Mouse (Mus musculus) liver, adult 2 months (tissue): ENCODE data around the gene Rab5if. TPM values are rescaled to one million over a fixed set of nuclear protein-coding genes. Genes with fewer than 3 reads are reported as not detected.

Experiments
- DNase-seq: peaks from one replicate; pipeline ENCODE4 v3.0.0-alpha.2; 2011; ENCODE audit warnings: low read depth, low spot score; ENCODE audit errors: extremely low read depth
- H3K27ac ChIP-seq: fragments of 200-500 bp; replicated peaks from 2 replicates; pipeline ENCODE4 v1.5.1; 2012; ENCODE audit warnings: low read depth, mild to moderate bottlenecking, control low read depth, inconsistent platforms, low read length; ENCODE audit not compliant: insufficient read depth
- H3K27me3 ChIP-seq: fragments of 200-500 bp; 2 replicates; pipeline ENCODE4 v1.6.1; 2012; ENCODE audit warnings: mild to moderate bottlenecking, moderate library complexity, low read length, inconsistent platforms; ENCODE audit not compliant: control insufficient read depth, insufficient read depth
- H3K36me3 ChIP-seq: fragments of 200-500 bp; 2 replicates; pipeline ENCODE4 v1.6.1; 2012; ENCODE audit warnings: low read length, inconsistent platforms; ENCODE audit not compliant: control insufficient read depth, insufficient read depth
- H3K4me1 ChIP-seq: fragments of 200-500 bp; 2 replicates; pipeline ENCODE4 v1.6.1; 2011; ENCODE audit warnings: low read length; ENCODE audit not compliant: control insufficient read depth, insufficient read depth
- H3K4me3 ChIP-seq: fragments of 200-500 bp; 2 replicates; pipeline ENCODE4 v1.5.1; 2011; ENCODE audit warnings: low read depth, mild to moderate bottlenecking, control low read depth, low read length, moderate library complexity; ENCODE audit not compliant: insufficient read depth
- H3K79me2 ChIP-seq: fragments of 200-500 bp; 2 replicates; pipeline ENCODE4 v1.6.1; 2012; ENCODE audit warnings: inconsistent platforms, mild to moderate bottlenecking, low read length, moderate library complexity; ENCODE audit not compliant: control insufficient read depth, insufficient read depth
- H3K9ac ChIP-seq: fragments of 200-500 bp; 2 replicates; pipeline ENCODE4 v1.6.1; 2012; ENCODE audit warnings: low read depth, mild to moderate bottlenecking, control low read depth, inconsistent platforms, low read length
- CTCF ChIP-seq: fragments of 200-500 bp; IDR thresholded peaks from 2 replicates; pipeline ENCODE4 v1.5.1; 2011; ENCODE audit warnings: low read depth, low read length, control low read depth
- POLR2A ChIP-seq: fragments of 200-500 bp; IDR thresholded peaks from 2 replicates; pipeline ENCODE4 v1.6.1; 2011; ENCODE audit warnings: low read length, control low read depth; ENCODE audit not compliant: insufficient read depth; ENCODE audit errors: extremely low read depth
- WGBS: fragments of 180-500 bp; shearing (Covaris S2); methylation state at CpG from one replicate; pipeline ENCODE4 v1.1.7; 2018; 5-methylcytosine and 5-hydroxymethylcytosine counted together
- polyA plus RNA-seq: library from polyadenylated mRNA; depleted of rRNA; stranded (reverse); fragments of >200 nt; gene quantifications from 2 replicates; pipeline ENCODE4 v1.2.3, GENCODE M21; 2012
- total RNA-seq: library from RNA; depleted of rRNA; stranded (reverse); fragments of >200 nt; gene quantifications from 2 replicates; pipeline ENCODE4 v1.2.3, GENCODE M21; 2014

Gene Rab5if
- total and polyA plus RNA-seq, 2 experiments, result 122 to 149 TPM

DNA sequence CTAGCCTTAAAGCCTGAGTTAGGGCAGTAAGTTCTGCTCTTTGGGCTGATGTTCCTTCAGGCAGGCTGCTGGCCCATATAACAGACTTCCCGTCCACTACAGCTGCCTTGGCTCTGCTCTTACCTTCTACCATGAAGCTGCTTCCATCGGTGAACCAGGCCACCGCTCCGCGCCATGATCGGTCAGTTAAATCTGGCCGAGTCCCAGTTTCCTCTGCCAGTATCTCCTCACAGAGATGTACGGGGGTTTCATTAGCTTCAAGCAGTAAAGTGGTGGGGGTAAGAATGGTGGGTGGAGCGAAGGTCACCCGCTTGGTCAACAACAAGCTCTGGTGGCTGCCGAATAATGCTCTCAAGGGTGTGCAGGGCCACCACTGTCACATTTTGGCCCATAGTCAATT lies 28.6 kb upstream of the Rab5if start:
- Histone ChIP-seq H3K4me1 (no peaks in the 10 kb centered on the region), H3K79me2 (no peaks in the 10 kb centered on the region), H3K27ac (no peak overlapping the region), H3K9ac (no peak overlapping the region), H3K4me3 (no peak overlapping the region), H3K36me3 (no peaks in the 10 kb centered on the region), H3K27me3 (no peaks in the 10 kb centered on the region)
- no peak for TF ChIP-seq POLR2A
- TF ChIP-seq CTCF, result no peak
- no peak for DNase-seq
- WGBS, result 93% methylated on average over 11 of the region's 11 CpGs

DNA sequence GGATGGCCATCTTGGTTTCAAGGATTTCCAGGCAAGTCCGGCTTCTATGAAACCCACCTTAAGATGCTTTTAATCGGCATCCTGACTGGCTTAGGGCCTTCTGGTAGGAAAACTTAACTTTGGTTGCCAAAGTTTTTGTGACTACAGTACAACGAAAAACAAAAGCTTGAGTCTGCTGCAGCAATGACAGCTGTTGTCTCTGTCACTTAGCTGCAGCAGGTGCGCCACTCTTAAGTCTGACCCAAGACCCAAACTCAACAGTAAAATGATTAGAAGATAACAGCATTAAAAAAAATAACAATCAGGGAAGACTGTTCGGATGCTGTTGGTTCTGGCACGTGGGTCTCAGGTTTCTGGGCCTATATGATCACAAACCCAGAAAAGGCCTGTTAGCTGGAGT lies 24.1 kb upstream of the Rab5if start:
- DNase-seq, result no peak
- Histone ChIP-seq H3K9ac (no peak overlapping the region), H3K27ac (no peak overlapping the region), H3K4me3 (no peak overlapping the region), H3K79me2 (no peaks in the 10 kb centered on the region), H3K36me3 (no peaks in the 10 kb centered on the region), H3K4me1 (peaks cover 2% of the 10 kb centered on the region), H3K27me3 (peaks cover 11% of the 10 kb centered on the region)
- 83% methylated on average over 6 of the region's 6 CpGs for WGBS
- TF ChIP-seq POLR2A (no peak), CTCF (no peak)

DNA sequence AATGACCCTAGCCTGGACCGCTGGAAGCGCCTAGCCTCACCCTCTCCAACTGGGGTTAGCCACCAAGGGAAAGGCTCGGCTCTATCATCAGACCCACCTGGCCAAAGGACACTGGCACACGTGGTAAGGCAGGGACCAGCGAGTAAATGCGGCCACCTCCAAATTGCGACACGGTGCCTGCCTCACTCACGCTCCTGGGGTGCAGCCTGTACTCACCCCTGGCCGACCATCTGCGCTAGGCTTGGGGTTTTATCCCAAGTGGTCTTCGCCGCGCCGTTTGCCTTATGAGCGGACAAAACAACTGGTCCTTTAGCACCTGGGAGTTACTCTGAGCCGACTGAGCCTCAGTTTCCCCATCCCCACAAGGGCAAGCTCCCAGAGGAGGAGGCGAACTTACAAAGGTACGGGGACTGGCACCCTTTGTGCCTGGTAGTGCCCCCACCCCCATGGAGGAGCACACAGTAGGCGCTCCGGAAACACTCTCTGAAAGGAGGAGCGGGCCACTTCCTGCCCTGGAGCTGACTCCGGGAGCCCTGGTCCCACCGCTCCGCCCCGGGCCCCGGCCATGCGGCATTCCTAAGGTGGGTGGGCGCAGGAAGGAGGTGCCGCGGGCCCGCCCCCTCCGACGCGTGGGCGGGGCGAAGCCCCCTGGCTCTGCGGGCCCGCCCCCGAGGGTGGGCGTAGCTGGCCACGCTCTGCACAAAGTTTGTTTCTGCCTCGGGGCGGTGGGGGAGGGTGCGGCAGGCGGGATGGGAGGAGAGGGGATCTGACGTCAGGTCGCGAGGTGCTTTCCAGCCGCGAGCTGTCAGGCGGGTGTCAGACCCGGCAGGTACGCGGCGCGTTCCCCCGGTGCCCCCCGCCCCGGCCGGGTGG lies 23.4 kb upstream of the Rab5if start, which contains the start of gene Tgif2:
TSS of gene Tgif2 (plus strand) at position 689 of the 873 bp plus-strand sequence.
- H3K27ac ChIP-seq, result no peak within 1 kb of the TSS
- peaks cover 2% of the 10 kb centered on the region for H3K4me1 ChIP-seq
- peak within 1 kb of the TSS; percentile 54 for H3K4me3 ChIP-seq
- 15% methylated on average over 58 of the region's 61 CpGs for WGBS
- peak within 1 kb of the TSS; percentile 67 for H3K9ac ChIP-seq
- no peaks in the 10 kb centered on the region for H3K36me3 ChIP-seq
- no peaks in the 10 kb centered on the region for H3K79me2 ChIP-seq
- no peak for DNase-seq
- peaks cover 11% of the 10 kb centered on the region for H3K27me3 ChIP-seq
- TF ChIP-seq POLR2A (no peak), CTCF (no peak)

DNA sequence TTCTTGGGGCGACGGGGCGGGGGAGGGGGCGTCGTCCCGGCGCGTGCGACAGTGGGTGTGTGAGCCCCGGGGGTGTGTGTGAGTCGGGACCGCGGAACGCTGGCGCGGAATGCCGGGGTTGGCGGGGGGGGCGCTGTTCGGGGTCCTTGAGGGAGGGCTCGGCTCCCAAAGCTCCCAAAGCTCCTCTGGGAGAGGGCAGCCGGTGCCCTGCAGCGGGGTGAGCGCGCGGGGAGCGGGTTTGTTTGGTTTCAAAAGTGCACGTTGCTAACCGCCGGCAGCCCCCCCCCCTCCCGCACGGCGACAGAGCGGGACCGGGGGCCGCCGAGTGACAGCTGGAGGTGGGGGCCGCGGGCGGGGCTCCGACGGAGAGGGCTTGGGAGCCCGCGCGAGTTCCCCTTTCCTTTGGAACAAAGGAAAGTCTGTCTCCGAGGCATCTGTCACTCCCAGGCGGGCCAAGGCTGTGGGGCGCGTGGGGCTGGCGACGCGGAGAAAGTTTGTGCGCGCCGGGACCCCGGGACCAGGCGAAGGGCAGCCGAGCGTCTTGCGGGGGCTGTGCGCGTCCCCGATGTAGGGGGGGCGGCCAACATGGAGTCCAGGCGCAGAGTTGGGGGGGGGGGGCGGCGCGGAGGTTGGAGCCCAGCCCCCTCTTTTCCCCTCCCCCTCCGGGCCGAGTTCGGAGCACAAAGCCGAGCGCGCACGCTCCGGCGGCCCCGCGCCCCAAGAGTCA lies 22.5 kb upstream of the Rab5if start:
- Histone ChIP-seq H3K9ac (peak overlapping the region; percentile 67), H3K36me3 (no peaks in the 10 kb centered on the region), H3K4me3 (peak overlapping the region; percentile 54), H3K27ac (no peak overlapping the region), H3K4me1 (peaks cover 2% of the 10 kb centered on the region), H3K79me2 (no peaks in the 10 kb centered on the region), H3K27me3 (peaks cover 11% of the 10 kb centered on the region)
- 1% methylated on average over 64 of the region's 79 CpGs for WGBS
- no peak for DNase-seq
- no peak for TF ChIP-seq POLR2A
- no peak for TF ChIP-seq CTCF

DNA sequence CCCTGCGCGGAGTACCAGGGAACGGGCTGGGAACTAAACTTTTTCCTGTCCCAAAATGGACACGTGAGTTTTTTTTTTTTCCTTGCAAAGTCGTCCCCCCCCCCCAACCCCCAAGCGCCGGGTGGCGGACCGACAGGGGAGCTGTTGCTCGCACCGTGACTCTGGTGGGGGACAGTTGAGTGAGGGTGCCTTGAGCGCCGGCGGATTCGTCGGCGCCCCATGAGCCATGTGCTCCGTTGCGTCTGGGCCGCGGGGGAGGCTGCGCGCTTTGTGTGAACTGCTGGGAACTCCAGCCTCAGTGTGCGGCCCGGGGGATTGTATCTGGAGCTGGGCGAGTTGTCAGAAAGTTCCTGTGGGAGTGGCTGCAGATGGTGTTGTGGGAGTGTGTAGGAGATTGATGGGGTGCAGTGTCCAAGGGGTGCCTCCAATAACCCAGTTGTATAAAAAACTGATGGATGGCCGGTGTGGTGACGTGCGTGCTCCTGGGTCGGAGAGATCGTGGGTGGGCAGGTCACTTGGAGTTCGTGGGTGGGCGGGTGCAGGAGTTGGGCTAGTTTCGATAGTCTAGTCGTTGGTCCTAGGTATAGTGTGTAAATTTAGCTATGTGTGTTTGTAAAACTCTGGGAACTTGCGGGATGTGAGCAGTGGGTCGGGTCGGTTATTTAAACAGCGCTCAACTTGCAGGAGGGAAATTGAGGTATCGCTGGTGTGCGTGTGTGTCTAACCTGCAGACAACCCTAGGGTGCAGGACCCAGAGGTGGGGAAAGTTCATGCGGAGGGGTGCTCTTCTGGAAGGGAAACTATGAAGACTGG lies 21.7 kb upstream of the Rab5if start:
- DNase-seq, result no peak

More for the DNA sequence above, 21.7 kb upstream of the Rab5if start:
- Histone ChIP-seq H3K27ac (no peak overlapping the region), H3K36me3 (no peaks in the 10 kb centered on the region), H3K4me3 (peak overlapping the region; percentile 54; the same call in 1 of the 2 replicates), H3K4me1 (peaks cover 2% of the 10 kb centered on the region), H3K27me3 (peaks cover 11% of the 10 kb centered on the region), H3K79me2 (no peaks in the 10 kb centered on the region), H3K9ac (peak overlapping the region; percentile 67)
- under 1% methylated on average over 42 of the region's 42 CpGs for WGBS
- TF ChIP-seq POLR2A (no peak), CTCF (no peak)
